Mouse (Mus musculus): ENCODE results near the gene Ptchd3.

Ptchd3 gene

DNA sequence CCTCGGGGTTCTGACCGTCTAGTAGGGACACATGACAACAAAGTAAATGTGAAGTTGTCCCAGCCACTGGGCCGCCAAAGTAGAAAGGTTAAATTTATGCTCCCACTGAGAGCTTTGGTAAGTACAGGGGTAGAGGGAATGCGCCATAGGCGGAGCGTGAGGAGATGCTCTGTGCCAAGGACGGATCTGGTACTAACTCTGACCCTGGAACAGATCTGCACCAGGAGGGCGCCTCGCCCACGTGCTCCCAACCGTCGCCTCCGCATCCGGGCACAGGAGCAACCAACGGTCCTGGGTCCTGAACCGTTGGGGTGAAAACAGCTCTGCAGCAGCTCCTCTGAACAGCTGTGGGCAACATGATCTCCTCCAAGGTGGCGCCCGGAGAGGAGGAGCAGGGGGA lies at the start of gene Ptchd3:
Ptchd3 (plus strand) TSS at position 301 of the 400 bp plus-strand sequence.
- no peak for DNase-seq (ENCODE audit: low spot score)

GRCm38 (mm10) chr11:121781831-121782230 lies 48.2 kb upstream of the Ptchd3 start:
- no peak for DNase-seq (ENCODE audit: low spot score)

GRCm38 (mm10) chr11:121787456-121787855 lies 42.6 kb upstream of the Ptchd3 start:
- no peak for DNase-seq (ENCODE audit: low spot score)

DNA sequence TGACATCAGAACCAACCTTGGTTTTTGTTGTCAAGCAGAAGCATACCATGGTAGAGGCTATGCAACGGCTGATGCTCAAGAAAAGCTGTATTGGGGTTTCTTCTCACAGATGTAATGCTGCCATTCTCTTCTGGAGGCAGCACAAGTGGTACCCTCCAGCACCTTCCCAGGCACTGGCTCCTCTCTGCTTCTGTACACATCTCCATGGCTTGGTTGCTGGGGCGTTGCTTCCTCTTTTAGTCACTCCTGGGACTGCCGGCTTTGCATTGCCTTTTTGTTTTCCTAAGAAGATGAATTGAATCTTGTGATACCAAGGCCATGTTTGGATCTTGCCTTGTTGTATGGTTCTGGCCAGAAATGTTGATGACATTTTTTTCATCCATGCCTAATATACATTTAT lies 40.5 kb upstream of the Ptchd3 start:
- no peak for DNase-seq (ENCODE audit: low spot score)

GRCm38 (mm10) chr11:121790671-121791094 lies 39.4 kb upstream of the Ptchd3 start:
- DNase-seq (ENCODE audit: low spot score): no peak

DNA sequence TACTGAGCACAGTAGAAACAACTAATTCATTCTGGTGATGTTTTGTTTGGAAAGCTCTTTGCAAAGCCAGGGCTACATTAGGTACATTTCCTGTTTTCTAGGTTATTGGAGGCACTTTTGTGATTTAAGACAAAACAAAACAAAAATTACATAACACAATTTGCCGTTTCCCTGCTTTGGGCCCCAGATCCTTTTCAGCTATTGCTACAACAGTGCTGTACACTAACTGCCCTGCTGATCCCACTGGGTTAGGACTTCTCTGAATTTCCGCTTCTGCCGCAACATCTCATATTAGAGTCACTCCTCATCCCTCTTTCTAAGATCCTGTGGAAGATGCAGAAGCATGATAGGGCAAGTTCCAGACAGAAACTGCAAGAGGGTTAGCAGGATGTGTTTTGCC lies 38.6 kb upstream of the Ptchd3 start:
- DNase-seq (ENCODE audit: low spot score): no peak

DNA sequence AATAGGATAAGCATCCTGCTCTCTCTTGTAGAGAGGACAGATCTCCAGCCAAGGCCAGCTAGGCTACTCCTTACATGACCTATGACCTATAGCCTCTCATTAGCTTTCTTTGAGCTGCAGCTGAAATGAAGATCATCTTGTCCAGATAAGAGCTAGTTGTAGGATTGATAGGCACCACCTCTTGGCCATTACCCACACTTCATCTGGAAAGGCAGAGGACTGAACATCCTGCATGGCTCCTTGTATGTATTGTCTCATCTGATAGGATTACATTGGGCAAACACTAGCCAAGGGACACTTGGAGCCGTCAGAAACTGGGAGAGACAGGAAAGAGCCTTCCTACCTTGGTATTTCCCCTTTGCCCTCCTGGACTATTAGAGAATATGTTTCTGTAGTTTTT lies 38.1 kb upstream of the Ptchd3 start:
- no peak for DNase-seq (ENCODE audit: low spot score)

DNA sequence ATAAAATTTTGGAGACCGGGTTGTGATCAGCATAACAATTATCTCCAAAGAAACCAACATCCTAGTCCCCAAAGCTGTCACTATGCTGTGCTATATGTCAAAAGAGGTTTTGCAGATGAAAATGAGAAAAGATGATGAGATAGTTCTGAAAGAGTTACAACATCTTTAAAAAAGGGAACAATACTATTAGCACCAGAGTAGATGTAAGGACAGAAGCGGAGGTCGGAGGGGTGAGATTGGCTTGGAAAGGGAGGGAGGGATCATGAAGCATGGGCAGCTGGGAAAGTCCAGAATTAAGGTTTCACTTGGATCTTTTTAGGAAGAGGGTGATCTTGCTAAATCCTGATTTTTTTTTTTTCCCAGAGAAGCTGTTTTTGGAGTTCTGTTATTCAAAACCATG lies 36.5 kb upstream of the Ptchd3 start:
- DNase-seq (ENCODE audit: low spot score): no peak

DNA sequence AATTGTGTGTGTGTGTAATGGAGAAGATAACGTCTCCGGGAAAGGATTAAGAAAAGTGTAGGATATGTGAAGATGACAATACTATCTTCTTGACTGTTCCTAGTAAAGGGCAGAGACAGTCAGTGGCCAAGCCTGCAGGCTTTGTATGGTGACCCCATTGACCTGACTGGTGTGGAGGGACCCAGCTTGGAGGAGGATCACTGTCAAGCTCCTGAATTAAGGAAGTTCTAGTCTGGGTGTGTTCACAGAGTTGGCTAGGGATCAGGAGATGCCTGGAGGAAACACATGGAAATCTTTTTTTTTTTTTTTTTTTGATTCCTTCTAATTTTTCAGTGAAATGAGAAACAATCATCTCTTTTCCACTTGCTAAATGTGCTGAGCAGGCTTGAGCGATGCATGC lies 35.9 kb upstream of the Ptchd3 start:
- no peak for DNase-seq (ENCODE audit: low spot score)

DNA sequence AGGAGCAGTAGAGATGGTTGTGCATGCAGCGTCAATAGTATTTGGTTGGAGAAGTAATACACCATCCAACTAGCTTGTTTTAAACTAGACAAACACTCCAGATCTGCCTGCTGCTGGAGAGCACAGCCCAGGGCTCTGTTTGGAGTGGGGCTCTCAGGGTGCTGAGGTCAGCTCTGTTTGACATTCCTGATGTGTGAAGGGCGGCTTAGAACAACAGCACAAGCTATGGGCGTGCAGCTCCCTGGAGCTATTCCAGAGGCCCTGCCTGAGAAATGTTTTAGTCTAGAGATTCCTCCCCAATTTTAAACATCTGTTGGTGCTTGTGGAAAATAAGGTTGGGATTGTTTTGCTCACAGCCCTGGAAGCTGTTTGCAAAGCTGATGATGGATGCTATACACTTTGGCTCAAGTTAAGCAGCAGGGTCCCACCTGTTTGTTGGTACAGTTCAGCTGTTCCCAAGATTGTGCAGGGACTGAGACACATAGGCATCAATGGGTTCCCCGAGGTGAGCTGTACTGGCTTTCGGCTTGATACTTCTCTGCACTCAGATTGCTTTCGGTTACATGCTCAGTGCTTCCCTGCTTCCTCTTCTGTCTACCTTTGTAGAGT lies 35.4 kb upstream of the Ptchd3 start:
- DNase-seq (ENCODE audit: low spot score): no peak

DNA sequence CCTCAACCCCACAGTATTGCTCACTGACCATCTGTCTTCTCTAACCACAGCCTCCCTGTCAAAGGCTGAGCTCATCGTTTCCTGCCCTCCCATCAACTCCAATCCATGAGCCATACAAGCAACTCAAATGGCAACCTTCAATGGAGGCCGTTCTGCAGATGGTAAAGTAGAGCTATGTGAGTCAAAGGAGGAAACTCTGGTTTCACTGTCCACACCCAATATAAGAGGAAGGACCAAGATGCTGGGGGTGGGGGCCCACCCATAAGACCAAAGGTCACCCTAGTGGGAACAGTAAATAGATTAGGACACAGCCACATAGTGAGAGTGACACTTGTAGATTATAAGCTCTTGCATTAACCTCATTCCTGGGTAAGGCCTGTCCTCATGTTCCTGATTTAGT lies 34.1 kb upstream of the Ptchd3 start:
- no peak for DNase-seq (ENCODE audit: low spot score)

GRCm38 (mm10) chr11:121798591-121798990 lies 31.5 kb upstream of the Ptchd3 start:
- DNase-seq (ENCODE audit: low spot score): no peak

DNA sequence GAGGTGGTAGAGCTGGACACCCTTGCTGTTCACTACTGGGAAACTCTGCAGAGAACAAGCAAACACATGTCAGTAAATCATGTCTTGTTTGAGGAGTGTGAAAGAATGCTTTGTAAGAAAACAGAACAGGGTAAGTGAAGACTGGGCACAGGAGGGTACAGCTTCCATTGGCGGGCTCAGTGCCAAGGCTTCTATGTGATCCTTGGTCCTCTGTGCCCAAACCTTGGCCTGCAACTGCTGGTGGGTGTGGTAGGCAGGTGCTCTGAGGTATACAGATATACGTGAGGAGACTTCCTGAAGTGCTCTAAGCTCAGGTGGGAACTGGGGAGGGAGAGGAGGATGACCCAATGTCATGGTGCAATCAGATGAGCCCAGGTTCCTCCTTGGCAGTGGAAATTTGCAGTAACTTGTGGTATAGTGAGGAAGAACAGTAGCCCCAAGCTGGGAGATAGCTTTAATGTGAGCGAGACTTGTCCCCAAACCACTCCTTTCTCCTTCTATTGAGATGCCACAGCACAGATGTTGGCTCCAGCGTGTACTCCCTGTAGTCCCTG lies 30.2 kb upstream of the Ptchd3 start:
- no peak for DNase-seq (ENCODE audit: low spot score)

DNA sequence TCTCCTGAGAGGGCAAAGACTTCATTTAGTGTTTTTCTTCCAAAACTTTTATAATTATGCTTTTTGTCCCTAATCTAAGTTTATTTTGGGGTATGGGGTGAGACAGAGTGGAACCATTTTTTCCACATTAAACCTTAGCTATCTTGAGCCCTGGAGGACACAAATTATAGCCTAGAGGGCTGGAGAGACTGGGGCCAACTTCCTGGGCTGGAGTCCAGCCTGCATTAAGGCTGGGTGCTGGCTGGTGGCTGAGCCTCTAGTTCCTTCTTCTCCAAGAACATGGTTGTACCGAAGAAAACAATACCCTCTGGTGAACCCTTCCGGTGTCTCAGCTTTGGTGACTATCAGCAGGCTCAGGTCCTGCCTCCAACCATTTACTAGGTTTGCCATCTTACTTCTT lies 27.3 kb upstream of the Ptchd3 start:
- no peak for DNase-seq (ENCODE audit: low spot score)

- no peak for DNase-seq (ENCODE audit: low spot score)
Observed at GRCm38 (mm10) chr11:121804258-121805027, 25.6 kb upstream of the Ptchd3 start.

DNA sequence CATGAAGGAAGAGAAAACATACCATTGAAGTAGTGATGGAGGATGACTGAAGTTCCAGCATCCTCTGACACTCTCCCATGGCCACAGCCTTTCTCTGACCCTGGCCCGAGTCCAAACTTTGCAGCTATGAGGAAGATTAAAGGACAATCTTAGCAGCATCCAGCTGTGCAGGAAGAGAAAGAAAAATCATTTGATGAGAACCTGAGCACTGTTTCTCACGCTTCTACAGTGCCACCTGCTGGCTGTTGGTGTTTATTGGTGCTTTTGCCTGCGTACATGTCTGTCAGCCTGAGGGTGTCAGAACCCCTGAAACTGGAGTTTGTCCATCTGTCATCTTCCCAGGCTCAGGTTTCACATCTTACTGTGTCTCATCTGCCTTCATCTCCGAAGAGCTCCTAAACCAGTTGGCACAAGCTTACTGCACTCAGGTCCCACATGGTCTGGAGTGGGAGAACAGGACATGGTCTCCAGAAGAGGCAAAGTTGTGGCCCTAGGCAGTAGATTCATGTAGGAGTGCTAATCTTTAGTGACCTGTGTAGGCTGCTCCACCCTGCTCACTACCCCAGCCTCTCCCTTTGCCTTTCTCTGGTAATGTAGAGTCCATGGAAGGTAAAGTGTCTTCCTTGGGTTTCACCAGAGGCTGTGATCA lies 21.7 kb upstream of the Ptchd3 start:
- peak; percentile 93 for DNase-seq (ENCODE audit: low spot score)

DNA sequence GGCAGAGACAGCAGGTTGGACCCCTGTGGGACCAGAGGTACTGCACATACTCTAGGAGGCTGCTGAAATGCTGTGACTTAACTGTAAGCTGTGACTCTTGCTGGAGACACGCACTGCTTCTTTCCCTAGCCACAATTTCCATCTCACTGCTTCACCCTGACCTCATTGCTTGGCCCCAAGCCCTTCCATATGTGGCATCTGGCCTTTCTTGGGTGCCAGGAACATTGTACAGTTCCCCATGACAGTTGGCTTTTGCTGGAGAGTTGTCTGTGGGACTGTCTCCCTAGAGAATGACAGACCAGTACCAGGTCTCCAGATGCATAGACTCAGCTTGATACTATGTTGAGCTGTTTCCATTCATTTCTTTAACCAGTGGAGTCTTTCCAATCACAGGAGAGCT lies 21.2 kb upstream of the Ptchd3 start:
- no peak for DNase-seq (ENCODE audit: low spot score)

DNA sequence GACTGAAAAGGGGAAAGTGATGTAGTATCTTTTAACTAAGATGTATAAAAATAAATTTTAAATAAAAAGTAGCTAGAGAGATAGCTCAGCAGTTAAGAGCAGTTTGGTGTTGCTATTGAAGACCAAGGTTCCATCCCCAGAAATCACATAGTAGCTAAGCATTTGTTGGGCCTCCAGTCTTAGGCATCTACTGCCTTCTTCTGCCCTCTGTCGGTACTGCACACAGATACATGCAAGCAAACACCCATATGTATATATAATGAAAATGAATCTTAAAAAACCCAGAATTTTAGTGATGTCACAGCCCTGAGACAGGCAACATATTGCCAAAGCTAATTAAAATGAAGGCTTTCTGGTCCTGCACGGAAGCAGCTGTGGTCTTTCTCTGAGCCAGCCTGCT lies 15.9 kb downstream of the Ptchd3 start:
- DNase-seq (ENCODE audit: low spot score): peak; percentile 11

DNA sequence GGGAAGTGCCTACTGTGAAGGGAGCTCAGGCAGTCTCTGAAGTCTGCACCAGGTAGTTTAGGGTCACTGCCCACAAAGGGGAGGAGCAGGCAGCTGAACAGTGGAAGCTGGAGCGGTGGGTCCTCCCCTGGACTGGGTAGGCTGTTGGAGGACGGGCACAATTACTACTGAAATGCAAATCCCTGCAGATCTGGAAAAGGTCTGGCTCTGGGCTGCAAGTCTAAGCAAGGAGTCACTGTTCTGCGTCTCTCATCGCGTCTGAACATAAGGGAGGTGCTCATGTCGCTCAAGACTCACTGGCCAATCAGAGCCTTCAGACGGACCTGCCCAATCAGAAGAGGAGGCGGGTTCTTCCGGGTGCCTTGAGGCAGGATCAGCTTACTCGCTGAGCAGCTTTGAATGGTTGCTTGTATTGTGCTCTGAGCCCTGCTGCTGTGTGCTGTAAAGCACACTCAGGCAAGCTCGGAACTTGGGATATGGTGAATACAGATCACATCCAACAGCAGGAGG lies 17.8 kb downstream of the Ptchd3 start:
- DNase-seq (ENCODE audit: low spot score): peak; percentile 88

All from retina, embryonic 14.5 days (tissue).